Mouse (Mus musculus): ENCODE measurements around the gene Lamb2. TPM values are rescaled to one million over a fixed set of nuclear protein-coding genes. Genes with fewer than 3 reads are reported as not detected.

The Lamb2 gene
- polyA plus RNA-seq, 1 experiment, result 19.1 TPM

DNA sequence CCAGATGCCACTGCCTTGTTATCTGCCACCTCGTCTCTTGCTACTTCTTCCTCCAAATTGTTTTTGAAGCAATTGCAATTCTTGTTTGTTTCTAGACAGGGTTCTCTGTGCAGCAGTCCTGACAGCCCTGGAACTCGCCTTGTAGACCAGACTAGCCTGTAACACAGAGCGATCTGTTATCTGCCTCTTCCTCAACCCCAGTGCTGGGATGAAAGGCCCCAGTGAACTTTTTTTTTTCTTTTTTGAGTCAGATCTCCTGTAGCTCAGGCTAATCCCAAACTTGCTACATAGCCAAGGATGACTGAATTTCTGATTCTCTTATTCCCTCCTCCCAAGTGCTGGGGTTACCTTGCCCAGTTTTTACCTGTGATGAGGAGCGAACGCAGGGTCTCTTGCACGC, 25.1 kb upstream of the Lamb2 start:
- Histone ChIP-seq H3K27ac (replicated peaks; ENCODE audit: low read depth, low read length) (no peak overlapping the region), H3K4me3 (ENCODE audit: insufficient read depth, low read depth, low read length) (no peak overlapping the region), H3K4me1 (ENCODE audit: control insufficient read depth, insufficient read depth, insufficient read length, low read length) (no peaks in the 10 kb centered on the region)

DNA sequence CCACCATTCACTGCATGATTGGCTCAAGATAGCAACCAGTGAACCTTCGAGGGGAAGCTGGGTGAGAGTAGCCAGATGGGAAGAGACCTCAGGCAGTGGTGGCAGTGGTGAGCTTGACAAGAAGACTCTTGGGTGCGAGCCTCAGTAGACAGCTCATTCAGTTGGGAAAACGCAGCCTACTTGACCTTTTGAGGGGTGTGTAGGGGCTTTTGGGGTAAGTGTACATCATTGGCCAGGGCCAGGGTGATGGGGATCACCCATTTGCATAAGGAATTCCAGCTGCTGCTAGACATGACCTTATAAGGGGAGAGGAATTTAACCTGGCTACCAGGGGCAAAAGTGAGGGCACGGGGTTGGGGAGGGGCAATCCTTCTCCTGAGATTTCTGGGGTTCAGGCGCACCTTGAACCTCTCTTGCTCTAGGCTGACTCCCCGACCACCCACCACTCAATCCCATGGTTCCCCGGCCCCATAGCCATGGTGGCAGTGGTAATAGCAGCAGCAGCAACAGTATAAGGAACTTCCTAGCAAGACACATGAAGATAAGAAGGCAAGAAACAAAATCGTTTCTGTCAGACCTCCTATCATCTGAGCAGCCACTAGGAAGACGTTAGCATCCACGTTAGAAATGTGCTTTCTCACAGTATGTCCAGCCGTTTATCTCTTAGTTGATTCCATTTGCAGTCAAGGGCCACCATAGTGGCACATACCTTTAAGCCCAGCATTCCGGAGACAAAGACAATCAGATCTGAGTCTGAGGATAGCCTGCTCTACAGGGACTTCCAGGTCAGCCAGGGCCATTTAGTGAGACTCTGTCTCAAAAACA, 23.6 kb upstream of the Lamb2 start:
- Histone ChIP-seq H3K4me3 (ENCODE audit: insufficient read depth, low read depth, low read length) (no peak overlapping the region), H3K27ac (replicated peaks; ENCODE audit: low read depth, low read length) (no peak overlapping the region), H3K4me1 (ENCODE audit: control insufficient read depth, insufficient read depth, insufficient read length, low read length) (0 out of 2 replicates have a peak, but pooled peaks cover 2% of the 10 kb centered on the region)

DNA sequence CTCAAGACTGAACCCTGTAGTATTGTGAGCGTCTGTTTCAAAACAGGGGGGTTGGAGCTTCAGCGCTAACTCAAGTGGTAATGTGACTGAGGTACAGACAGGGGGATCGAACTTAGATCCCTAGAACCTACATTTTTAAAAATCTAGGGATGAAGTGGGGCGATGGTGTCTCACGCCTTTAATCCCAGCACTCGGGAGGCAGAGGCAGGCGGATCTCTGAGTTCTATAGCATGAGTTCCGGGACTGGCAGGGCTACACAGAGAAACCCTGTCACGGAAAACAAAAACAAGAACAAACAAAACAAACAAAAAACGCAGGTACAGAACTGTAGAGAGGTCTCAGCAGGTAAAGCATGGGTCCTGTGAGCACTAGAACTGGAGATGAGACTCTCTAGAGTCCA, 22.6 kb upstream of the Lamb2 start:
- H3K4me1 ChIP-seq (ENCODE audit: control insufficient read depth, insufficient read depth, insufficient read length, low read length), result peaks cover 10% of the 10 kb centered on the region
- no peak overlapping the region for H3K27ac ChIP-seq (replicated peaks; ENCODE audit: low read depth, low read length)
- H3K4me3 ChIP-seq (ENCODE audit: insufficient read depth, low read depth, low read length), result no peak overlapping the region

DNA sequence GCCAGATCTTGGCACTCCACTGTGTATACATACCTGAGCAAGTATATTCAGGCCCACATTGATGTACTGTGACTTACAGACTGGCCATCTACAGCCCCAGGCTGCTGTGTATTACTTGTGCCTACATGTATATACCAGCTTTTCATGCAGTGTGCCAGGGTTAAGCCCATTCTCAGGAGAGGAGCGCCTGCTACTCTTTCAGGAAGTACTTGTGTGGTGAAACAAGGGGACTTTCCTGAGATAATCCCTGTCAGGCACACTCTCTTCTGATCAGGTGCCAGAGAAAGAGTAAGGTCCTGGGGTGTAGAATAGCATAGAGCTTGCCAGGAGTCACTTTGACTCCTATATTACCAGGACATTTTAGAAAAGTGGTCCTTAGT, 19.6 kb upstream of the Lamb2 start:
- H3K4me1 ChIP-seq (ENCODE audit: control insufficient read depth, insufficient read depth, insufficient read length, low read length), result peaks cover 11% of the 10 kb centered on the region
- H3K4me3 ChIP-seq (ENCODE audit: insufficient read depth, low read depth, low read length), result peak overlapping the region; percentile 84
- H3K27ac ChIP-seq (replicated peaks; ENCODE audit: low read depth, low read length), result peak overlapping the region; percentile 25

DNA sequence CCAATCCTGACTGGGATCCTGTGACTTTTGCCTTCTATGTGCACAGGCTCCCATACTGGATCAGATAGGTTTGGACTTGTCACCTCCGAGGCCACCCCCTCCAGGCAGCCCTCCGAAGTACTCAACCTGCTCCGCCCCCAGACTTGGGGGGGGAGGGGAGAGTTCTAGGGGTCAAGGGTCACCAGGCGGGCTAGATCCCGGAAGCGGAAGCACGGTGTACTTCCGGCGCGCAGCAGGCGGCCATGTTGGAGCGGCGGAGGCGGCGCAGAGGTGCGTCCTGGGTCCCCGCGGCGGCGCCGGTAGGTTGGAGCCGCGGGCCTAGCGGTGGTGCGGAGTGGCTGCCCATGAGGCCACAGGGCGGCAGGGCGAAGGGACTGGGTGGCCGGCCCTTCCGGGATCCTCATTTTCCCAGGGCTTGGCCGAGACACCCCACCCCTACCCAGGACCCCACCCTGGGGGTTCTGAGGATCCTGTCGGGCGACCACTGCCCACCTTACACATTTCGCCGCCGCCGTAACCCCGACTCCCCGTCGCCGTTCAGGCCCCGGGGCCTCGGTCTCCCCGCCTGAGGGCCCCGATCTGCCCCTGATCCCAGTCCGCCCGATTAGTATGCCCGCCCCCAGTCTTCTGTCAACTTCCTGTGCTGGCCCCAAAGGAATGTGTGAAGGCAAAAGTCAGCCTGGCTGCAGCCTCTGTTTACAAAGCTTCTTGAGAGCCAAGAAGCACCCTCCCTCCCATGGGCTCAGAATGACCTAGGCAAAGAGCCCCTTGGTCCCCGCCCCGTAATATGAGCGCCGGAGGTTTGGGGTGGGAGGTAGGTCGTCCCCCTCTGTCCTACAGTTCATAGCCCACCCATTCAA, 19.0 kb upstream of the Lamb2 start, which contains the start of gene Ccdc71:
TSS of gene Ccdc71 (plus strand) at position 209 of the 860 bp plus-strand sequence.
- peak within 1 kb of the TSS; percentile 84 for H3K27ac ChIP-seq (replicated peaks; ENCODE audit: low read depth, low read length)
- H3K4me3 ChIP-seq (ENCODE audit: insufficient read depth, low read depth, low read length), result peak within 1 kb of the TSS; percentile 84
- H3K4me1 ChIP-seq (ENCODE audit: control insufficient read depth, insufficient read depth, insufficient read length, low read length), result peaks cover 11% of the 10 kb centered on the region

DNA sequence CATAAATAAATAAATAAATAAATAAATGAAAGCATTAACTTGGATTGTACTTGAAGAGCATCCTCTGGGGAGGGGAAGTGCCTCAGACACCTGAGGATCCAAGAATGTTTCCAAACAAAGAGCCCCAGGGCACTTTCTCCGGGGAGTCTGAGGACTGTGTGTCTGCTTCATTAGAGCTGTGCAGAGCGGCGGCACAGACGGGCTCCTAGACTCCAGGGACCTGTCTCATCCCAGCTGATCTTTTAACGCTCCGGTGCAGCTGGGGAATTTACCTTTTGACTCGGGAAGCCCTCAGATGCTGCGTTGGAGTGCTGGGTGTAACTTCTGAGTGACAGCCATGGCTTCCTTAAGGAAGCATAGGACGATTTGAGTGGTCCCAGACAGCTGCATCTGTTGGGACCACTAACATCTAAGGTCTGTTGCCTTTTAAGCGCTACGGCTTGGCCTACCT, 18.3 kb upstream of the Lamb2 start, which contains the start of gene Klhdc8b:
TSS of gene Klhdc8b (minus strand) at position 401 of the 451 bp plus-strand sequence.
- peaks cover 11% of the 10 kb centered on the region for H3K4me1 ChIP-seq (ENCODE audit: control insufficient read depth, insufficient read depth, insufficient read length, low read length)
- peak within 1 kb of the TSS; percentile 84 for H3K27ac ChIP-seq (replicated peaks; ENCODE audit: low read depth, low read length)
- H3K4me3 ChIP-seq (ENCODE audit: insufficient read depth, low read depth, low read length), result peak within 1 kb of the TSS; percentile 84

DNA sequence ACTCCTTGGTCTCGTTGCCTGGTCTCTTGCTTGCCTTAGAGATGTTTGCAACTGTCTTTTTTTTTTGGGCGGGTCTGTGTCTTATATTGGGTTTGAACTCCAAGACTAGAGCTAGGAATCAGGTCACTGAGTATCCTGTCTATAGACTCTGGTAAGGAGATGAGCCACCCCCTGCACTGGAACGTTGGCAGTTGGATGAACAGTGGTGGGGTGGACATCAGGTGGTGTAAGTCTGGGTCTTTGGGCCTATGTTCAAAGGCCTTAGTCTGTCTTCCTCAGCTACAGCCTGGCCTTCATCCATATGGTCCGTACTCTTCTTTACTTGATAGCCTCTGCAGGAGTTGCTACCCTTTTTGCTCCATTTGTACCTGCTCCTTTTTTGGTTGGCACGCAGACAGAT, 17.9 kb upstream of the Lamb2 start:
- Histone ChIP-seq H3K4me3 (ENCODE audit: insufficient read depth, low read depth, low read length) (peak overlapping the region; percentile 84), H3K27ac (replicated peaks; ENCODE audit: low read depth, low read length) (0 out of 2 replicates have a peak overlapping the region, but pooled peaks have one; percentile 12), H3K4me1 (ENCODE audit: control insufficient read depth, insufficient read depth, insufficient read length, low read length) (peaks cover 11% of the 10 kb centered on the region)

DNA sequence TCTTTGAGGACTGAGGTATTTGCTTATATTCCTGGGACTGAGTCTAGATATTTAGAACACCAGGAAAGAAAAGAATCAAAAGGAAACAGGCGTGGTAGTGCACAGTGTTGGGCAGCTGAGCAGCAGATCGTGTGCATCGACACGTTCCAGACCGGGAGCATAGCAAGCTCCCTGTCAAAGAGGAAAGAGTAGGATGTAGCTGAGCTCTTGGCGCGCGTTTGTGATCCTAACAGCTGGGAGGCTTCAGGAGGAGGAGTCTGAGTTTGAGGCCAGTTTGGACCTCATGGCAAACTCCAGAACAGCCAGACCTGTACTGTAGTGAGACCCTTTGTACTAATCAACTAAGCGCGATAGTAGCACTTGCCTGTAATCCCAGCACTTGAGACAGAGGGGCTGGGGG, 17.3 kb upstream of the Lamb2 start:
- Histone ChIP-seq H3K4me1 (ENCODE audit: control insufficient read depth, insufficient read depth, insufficient read length, low read length) (peaks cover 11% of the 10 kb centered on the region), H3K4me3 (ENCODE audit: insufficient read depth, low read depth, low read length) (no peak overlapping the region)

DNA sequence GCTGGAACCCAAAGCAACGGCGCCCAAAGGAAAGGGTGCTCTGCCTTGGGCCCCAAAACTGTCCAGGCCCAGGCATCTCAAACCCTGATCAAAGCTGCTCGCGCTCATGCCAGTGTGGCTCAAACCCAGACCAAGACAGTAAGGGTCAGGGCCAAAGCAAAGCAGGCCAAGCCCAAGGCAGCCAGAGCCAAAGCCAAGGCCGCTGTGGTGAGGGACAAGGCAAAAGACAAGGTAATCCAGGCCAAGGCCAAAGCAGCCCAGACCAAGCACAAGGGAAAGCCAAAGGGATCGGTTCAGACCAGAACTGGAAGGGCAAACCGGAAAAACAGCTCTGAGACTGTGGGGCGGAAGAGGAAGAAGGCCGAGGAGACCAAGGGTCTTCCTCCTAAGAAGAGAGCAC, 15.8 kb upstream of the Lamb2 start:
- H3K4me3 ChIP-seq (ENCODE audit: insufficient read depth, low read depth, low read length), result no peak overlapping the region
- peaks cover 11% of the 10 kb centered on the region for H3K4me1 ChIP-seq (ENCODE audit: control insufficient read depth, insufficient read depth, insufficient read length, low read length)
- H3K27ac ChIP-seq (replicated peaks; ENCODE audit: low read depth, low read length), result no peak overlapping the region

More for the DNA sequence above, 17.3 kb upstream of the Lamb2 start:
- no peak overlapping the region for H3K27ac ChIP-seq (replicated peaks; ENCODE audit: low read depth, low read length)

DNA sequence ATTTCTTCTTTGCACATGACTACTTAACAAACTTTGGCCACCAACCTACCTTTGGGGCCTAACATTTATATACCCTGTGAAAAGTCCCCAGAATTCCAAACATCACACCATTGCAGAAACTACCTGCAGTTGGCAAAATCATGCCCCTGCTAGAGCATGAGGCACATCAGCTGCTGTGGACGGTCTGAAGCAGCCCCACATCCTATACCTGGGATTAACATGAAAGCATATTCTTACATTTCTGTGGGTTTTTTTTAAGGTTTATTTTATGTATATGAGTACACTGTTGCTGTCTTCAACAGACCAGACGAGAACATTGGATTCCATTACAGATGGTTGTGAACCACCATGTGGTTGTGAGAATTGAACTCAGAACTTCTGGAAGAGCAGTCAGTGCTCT, 13.3 kb upstream of the Lamb2 start:
- Histone ChIP-seq H3K4me3 (ENCODE audit: insufficient read depth, low read depth, low read length) (no peak overlapping the region), H3K27ac (replicated peaks; ENCODE audit: low read depth, low read length) (no peak overlapping the region), H3K4me1 (ENCODE audit: control insufficient read depth, insufficient read depth, insufficient read length, low read length) (peaks cover 8% of the 10 kb centered on the region)

DNA sequence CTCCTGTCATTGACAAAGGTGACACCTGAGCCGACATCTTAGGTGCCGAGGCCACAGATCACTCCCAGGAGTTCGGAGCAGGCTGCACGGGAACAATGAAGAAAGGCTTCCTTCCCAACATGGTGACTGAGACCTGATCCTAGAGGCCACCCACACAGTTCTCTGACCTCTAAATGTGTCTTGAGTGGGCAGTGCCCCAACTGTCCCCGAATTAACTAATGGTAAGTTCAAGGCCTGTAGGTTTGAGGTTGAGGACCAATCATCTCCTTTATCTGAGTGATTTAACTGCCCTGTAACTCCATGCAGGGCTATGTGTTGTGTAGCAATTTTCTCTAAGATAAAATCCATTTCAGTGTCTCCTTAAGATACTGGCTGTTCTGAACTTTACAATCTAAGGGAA, 10.1 kb upstream of the Lamb2 start:
- no peak overlapping the region for H3K27ac ChIP-seq (replicated peaks; ENCODE audit: low read depth, low read length)
- H3K4me1 ChIP-seq (ENCODE audit: control insufficient read depth, insufficient read depth, insufficient read length, low read length), result no peaks in the 10 kb centered on the region
- H3K4me3 ChIP-seq (ENCODE audit: insufficient read depth, low read depth, low read length), result no peak overlapping the region

DNA sequence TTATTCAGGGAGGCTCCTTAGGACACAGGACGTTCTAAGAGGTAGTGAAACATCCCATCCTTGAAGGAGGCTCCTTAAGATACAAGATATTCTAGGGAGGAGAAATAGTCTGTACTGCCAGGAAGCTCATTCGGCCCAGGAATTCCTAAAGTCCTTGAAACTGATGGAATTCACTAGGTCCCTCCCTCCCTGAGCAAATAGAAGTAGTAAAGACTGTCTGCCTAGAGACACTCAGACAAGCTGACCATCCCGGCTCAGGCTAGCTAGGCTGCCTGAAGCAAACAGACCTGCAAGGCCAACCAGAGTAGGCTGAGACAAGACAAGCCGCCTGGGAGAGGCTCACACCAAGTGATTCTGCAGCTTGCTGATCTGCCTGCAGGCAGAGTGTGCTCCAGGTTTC, 9.7 kb upstream of the Lamb2 start:
- H3K4me3 ChIP-seq (ENCODE audit: insufficient read depth, low read depth, low read length), result no peak overlapping the region
- H3K27ac ChIP-seq (replicated peaks; ENCODE audit: low read depth, low read length), result no peak overlapping the region
- H3K4me1 ChIP-seq (ENCODE audit: control insufficient read depth, insufficient read depth, insufficient read length, low read length), result no peaks in the 10 kb centered on the region

DNA sequence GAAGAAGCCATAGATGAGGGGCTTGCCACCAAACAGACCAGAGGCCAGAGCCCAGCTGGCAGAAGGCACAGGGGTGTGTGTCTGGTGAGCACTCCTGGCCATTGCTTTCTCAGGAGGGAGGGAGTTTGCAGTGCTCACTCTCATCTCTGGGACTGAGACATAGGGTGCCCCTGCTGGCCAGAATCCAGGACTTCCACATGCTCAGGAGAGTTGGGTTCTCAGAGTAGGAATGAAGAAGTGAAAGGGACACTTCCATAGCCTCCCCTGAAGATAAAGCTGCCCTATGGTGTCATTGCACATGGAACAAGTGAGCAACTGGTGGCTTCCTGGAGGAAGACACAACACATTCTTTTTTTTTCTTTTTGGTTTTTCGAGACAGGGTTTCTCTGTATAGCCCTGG, 5.0 kb upstream of the Lamb2 start:
- Histone ChIP-seq H3K4me3 (ENCODE audit: insufficient read depth, low read depth, low read length) (no peak overlapping the region), H3K4me1 (ENCODE audit: control insufficient read depth, insufficient read depth, insufficient read length, low read length) (peaks cover 5% of the 10 kb centered on the region), H3K27ac (replicated peaks; ENCODE audit: low read depth, low read length) (no peak overlapping the region)

DNA sequence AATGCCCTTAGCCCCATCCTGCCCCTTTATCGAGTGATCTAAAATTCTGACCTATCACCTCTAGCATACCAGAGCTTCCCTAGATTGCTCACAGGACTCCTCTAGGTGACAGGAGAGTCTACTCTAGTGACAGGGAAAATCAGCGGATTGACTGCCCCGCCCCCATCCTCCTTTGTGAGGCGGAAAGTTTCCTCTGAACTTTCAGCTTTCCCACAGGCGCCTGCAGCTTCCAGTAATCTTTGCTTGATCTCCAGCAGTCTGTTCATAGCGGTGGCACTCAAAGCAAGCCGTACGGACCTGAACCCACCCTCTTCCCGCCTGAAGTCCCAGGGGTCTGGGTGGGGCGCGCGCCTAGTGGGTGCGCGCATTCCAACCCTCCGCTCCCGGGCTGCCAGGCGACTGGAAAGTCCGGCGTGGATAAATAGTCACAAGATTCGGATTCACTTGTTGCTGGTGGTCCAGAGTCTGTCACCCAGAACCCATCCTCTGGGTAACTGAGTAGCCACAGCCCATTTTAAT, 839 bp upstream of the Lamb2 start:
- peak overlapping the region; percentile 90 for H3K27ac ChIP-seq (replicated peaks; ENCODE audit: low read depth, low read length)
- peak overlapping the region; percentile 98 for H3K4me3 ChIP-seq (ENCODE audit: insufficient read depth, low read depth, low read length)
- H3K4me1 ChIP-seq (ENCODE audit: control insufficient read depth, insufficient read depth, insufficient read length, low read length), result peaks cover 14% of the 10 kb centered on the region

DNA sequence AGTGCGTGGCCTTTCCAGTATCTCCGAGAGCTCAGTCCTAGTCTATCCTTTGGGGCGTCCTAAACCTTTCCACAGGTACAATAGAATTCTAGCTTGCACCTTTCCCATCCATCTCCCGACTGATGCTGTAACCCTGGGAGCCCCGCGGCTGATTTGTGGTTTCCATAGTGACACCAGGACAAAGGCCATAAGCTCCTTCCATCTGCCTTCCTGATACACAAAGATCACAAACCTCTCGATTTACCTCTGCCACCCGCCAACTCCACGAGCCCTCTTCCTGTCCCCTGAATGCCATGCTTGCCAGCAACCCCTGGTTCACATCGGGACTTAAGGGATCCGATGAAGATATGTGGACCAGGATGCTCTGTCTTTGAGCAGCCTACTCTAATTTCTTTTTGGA, 295 bp upstream of the Lamb2 start:
- H3K27ac ChIP-seq (replicated peaks; ENCODE audit: low read depth, low read length), result peak overlapping the region; percentile 83
- H3K4me1 ChIP-seq (ENCODE audit: control insufficient read depth, insufficient read depth, insufficient read length, low read length), result peaks cover 14% of the 10 kb centered on the region
- peak overlapping the region; percentile 98 for H3K4me3 ChIP-seq (ENCODE audit: insufficient read depth, low read depth, low read length)

Measured in brown adipose tissue, adult 24 weeks (tissue).